Mouse (Mus musculus): Measurements from ENCODE around the gene Pgam1. TPM values are rescaled to one million over a fixed set of nuclear protein-coding genes. Genes with fewer than 3 reads are reported as not detected.

Pgam1 gene
- polyA plus RNA-seq, 1 experiment from 2014 or later: 619 TPM

DNA sequence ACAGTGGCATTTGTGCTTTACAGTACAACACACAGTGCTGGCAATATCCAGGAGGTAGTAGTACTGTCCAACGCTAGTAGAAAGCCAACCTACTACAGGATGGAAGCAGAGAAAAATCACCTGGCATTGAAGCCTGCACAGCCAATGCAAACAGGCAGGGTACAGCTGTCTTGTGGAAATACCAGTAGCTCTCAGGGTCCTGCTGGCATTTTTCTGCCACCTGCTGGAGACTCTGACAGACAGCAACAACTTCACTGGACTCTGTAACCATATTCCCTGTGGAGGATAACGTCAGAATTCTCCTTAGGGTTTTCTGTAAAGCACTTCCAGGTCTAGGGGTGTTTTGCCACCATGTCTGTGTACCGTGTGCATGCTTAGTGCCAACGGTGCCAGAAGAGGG lies 40.6 kb downstream of the Pgam1 start:
- H3K4me3 ChIP-seq (ENCODE audit: low read length): no peak overlapping the region

DNA sequence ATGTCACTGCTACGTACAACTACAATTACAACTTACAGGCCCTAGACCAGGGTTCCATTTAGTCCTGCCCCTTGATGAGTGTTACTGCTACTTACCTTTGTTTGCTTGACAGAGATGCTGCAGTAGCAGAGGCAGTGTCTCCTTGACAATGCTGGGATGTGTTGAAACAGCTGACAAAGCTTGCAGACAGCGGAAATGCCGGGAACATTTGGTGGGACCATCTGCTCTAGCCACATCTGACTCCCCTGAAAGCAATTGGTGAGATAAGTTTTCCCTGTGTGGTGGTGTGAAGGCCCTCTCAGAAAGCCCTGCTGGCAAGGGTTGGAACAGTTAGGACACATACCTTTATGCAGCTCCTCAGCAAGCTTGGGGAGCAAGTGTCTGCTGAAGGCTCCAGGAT lies 41.9 kb downstream of the Pgam1 start:
- WGBS: 91% methylated on average over 3 of the region's 3 CpGs
- Histone ChIP-seq H3K4me2 (ENCODE audit: low read length) (no peak overlapping the region), H3K9me3 (ENCODE audit: control insufficient read depth, low read length) (no peaks in the 10 kb centered on the region), H3K9ac (ENCODE audit: low read depth, low read length) (no peak overlapping the region), H3K27ac (ENCODE audit: low read depth, low read length) (no peak overlapping the region), H3K4me1 (ENCODE audit: control insufficient read depth, insufficient read depth, low read depth, low read length) (no peaks in the 10 kb centered on the region), H3K36me3 (ENCODE audit: control insufficient read depth, insufficient read depth, low read length) (peaks cover 49% of the 10 kb centered on the region), H3K27me3 (replicated peaks; ENCODE audit: control insufficient read depth, insufficient read depth, low read length) (no peaks in the 10 kb centered on the region), H3K4me3 (ENCODE audit: low read length) (no peak overlapping the region)
- ATAC-seq: no peak

More for the DNA sequence above, 40.6 kb downstream of the Pgam1 start:
- no peaks in the 10 kb centered on the region for H3K9me3 ChIP-seq (ENCODE audit: control insufficient read depth, low read length)
- no peaks in the 10 kb centered on the region for H3K4me1 ChIP-seq (ENCODE audit: control insufficient read depth, insufficient read depth, low read depth, low read length)
- ATAC-seq: no peak
- no peaks in the 10 kb centered on the region for H3K27me3 ChIP-seq (replicated peaks; ENCODE audit: control insufficient read depth, insufficient read depth, low read length)
- H3K9ac ChIP-seq (ENCODE audit: low read depth, low read length): no peak overlapping the region
- peaks cover 50% of the 10 kb centered on the region for H3K36me3 ChIP-seq (ENCODE audit: control insufficient read depth, insufficient read depth, low read length)
- 87% methylated on average over 4 of the region's 4 CpGs for whole genome bisulfite sequencing
- H3K4me2 ChIP-seq (ENCODE audit: low read length): no peak overlapping the region
- H3K27ac ChIP-seq (ENCODE audit: low read depth, low read length): no peak overlapping the region

Other genes with a start within 250 kb of the Pgam1 start
- gene Slit1, start 168.3 kb upstream of the Pgam1 start, polyA plus RNA-seq (2015; fragmentation: Nextera tagmentation; extraction: Ambion mirVana): 17.4 and 23.1 TPM in 2 replicates
- gene Arhgap19, start 109.9 kb upstream of the Pgam1 start, polyA plus RNA-seq (2015; fragmentation: Nextera tagmentation; extraction: Ambion mirVana): 3.8 and 5.9 TPM in 2 replicates
- gene Frat1, start 82.0 kb upstream of the Pgam1 start, polyA plus RNA-seq (2015; fragmentation: Nextera tagmentation; extraction: Ambion mirVana): 18.2 and 19.6 TPM in 2 replicates
- 4.3 and 4.6 TPM in 2 replicates for gene Frat2, start 63.8 kb upstream of the Pgam1 start, polyA plus RNA-seq (2015; fragmentation: Nextera tagmentation; extraction: Ambion mirVana)
- 16.6 and 21.2 TPM in 2 replicates for gene Rrp12, start 15.8 kb upstream of the Pgam1 start, polyA plus RNA-seq (2015; fragmentation: Nextera tagmentation; extraction: Ambion mirVana)
- 52.4 and 55.9 TPM in 2 replicates for gene Exosc1, start 21.5 kb downstream of the Pgam1 start, polyA plus RNA-seq (2015; fragmentation: Nextera tagmentation; extraction: Ambion mirVana)
- gene Zdhhc16, start 21.6 kb downstream of the Pgam1 start, polyA plus RNA-seq (2015; fragmentation: Nextera tagmentation; extraction: Ambion mirVana): 91.3 and 91.4 TPM in 2 replicates
- 30.0 and 31.3 TPM in 2 replicates for gene Mms19, start 69.2 kb downstream of the Pgam1 start, polyA plus RNA-seq (2015; fragmentation: Nextera tagmentation; extraction: Ambion mirVana)
- gene Ubtd1, start 69.8 kb downstream of the Pgam1 start, polyA plus RNA-seq (2015; fragmentation: Nextera tagmentation; extraction: Ambion mirVana): 13.4 and 15.2 TPM in 2 replicates
- gene Ankrd2, start 124.1 kb downstream of the Pgam1 start, polyA plus RNA-seq (2015; fragmentation: Nextera tagmentation; extraction: Ambion mirVana): 1.1 and 1.5 TPM in 2 replicates
- 2.0 and 2.4 TPM in 2 replicates for gene Hoga1, start 133.7 kb downstream of the Pgam1 start, polyA plus RNA-seq (2015; fragmentation: Nextera tagmentation; extraction: Ambion mirVana)
- gene 4933411K16Rik, start 140.3 kb downstream of the Pgam1 start, polyA plus RNA-seq (2015; fragmentation: Nextera tagmentation; extraction: Ambion mirVana): not detected in 2 replicates
- gene Morn4, start 174.4 kb downstream of the Pgam1 start, polyA plus RNA-seq (2015; fragmentation: Nextera tagmentation; extraction: Ambion mirVana): 137 and 139 TPM in 2 replicates
- 9.6 and 23.9 TPM in 2 replicates for gene Pi4k2a, start 178.5 kb downstream of the Pgam1 start, polyA plus RNA-seq (2015; fragmentation: Nextera tagmentation; extraction: Ambion mirVana)
- gene Avpi1, start 217.1 kb downstream of the Pgam1 start, polyA plus RNA-seq (2015; fragmentation: Nextera tagmentation; extraction: Ambion mirVana): 12.2 and 12.6 TPM in 2 replicates
- gene Marveld1, start 235.5 kb downstream of the Pgam1 start, polyA plus RNA-seq (2015; fragmentation: Nextera tagmentation; extraction: Ambion mirVana): 1.5 and 2.3 TPM in 2 replicates

Data from hindbrain, embryonic 16.5 days (tissue).